Mouse (Mus musculus) cortical plate, adult 2 months (tissue): ENCODE results near the gene Plk5.

Source experiments
- CTCF ChIP-seq: fragments of 200-500 bp; IDR thresholded peaks from 2 replicates; pipeline ENCODE4 v1.5.1; 2011; ENCODE audit warnings: mild to moderate bottlenecking, control low read depth, low read length; ENCODE audit not compliant: insufficient read depth; ENCODE audit errors: extremely low read depth
- POLR2A ChIP-seq: fragments of 200-500 bp; IDR thresholded peaks from 2 replicates; pipeline ENCODE4 v1.6.1; 2011; ENCODE audit warnings: mild to moderate bottlenecking, low read length, control low read depth; ENCODE audit not compliant: insufficient read depth; ENCODE audit errors: extremely low read depth

DNA sequence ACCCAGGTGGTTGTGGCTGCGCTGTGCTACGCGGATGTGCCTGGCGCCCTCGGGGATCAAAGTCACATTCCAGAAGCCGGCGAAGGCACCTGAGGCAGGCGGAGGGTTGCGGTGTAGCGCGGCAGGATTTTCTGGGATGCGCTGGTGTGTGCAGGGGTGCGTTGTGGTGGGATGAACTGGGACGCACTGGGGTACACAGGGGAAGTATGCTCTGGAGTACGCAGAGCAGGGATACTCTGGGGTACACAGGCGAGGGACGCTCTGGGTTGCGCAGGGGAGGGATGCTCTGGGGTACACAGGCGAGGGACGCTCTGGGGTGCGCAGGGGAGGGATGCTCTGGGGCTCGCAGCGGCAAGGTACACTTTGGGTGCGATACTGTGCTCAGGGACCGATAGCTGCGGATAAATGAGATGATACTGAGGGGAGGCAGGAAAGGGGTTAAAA lies 13.9 kb upstream of the Plk5 start:
- TF ChIP-seq POLR2A (no peak), CTCF (no peak)
